Mouse (Mus musculus): ENCODE results near the gene Gngt2.

The Gngt2 gene

DNA sequence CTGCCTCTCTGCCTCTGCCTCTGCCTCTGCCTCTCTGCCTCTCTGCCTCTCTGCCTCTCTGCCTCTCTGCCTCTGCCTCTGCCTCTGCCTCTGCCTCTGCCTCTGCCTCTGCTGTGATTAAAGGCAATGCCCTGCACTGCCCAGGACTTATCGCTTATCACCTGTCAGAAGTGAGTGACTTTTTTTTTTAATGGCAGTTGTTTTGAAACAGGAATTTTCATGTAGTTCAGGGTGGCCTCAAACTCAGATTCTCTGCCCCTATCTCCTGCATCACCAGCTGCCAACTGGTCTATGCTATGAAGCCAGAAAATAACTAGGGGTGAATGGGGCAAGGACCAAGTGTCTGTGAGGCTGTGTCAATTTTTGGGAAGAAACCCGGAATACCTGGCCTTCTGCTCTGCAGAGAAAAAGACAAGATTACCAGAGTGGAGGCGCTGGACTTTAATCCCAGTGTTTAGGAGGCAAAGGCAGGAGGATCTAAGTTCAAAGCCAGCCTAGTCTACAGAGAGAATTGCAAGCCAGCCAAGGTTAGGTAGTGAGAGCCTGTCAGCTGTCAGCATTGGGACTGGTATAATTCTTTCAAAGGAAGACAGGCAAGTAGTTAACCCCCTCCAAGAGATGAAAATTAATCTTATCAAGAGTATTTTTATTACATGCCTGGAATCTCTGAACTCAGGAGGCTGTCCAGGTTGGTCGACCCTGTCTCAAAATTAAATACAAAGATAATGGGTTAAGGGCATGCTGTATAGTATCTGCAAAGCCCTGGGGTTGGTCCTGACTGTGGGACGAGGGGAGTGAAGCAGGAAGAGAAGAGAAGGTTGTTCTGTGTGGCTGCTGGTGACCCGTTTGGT is 10.5 kb upstream of the Gngt2 start:
- DNase-seq (ENCODE audit: low spot score), result no peak

DNA sequence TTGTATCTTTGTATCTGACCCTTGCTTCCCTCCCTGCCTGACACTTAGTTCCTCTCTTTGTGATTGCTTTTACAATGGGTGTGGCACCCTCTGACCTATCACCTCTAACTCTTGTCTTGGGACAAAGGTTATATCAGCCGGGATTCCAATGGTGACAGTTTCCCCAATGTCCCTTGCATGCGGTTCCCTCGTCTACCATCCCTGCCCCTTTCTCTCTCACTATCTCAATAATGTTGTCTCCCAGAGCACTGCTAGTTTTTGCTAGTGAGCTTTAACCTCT is 9.9 kb upstream of the Gngt2 start:
- no peak for DNase-seq (ENCODE audit: low spot score)

- peak; percentile 76 for DNase-seq (ENCODE audit: low spot score)
Measured at GRCm38 (mm10) chr11:95827464-95828085, 9.4 kb upstream of the Gngt2 start.

DNA sequence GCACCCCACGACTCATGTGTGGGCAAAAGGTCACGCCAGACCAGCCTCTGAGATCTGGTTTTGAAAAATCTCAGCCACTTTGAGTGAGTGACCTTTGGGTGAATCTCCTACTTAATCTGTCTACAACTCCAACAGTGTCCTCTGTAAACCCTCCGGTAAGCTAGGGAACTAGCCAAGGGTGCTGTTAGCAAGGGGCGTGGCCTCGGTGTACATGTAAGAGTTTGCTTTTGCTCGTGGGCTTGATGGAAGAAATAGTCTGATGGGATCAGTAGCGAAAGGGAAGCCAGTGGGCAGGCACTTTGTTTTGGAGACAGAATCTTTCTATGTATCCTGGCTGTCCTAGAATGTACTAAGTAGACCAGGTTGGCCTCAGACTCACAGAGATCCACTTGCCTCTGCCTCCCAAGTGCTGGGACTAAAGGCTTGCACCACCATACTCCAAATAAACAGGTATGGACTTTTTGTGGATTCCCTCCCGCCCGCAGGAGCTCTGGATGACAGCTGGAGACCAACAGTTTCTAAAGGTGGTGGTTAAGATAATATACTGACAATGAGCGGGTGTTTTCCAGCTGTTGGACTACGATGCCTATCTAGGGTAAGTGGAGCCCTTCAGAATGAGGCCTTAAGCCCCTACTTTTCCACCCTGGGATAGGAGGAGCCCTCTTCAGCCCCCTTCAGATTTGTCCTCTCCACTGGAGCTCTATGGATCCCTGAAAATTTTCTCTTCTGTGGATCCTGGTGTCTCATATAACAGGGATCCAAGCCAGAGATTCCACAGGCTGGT is 8.6 kb upstream of the Gngt2 start:
- no peak for DNase-seq (ENCODE audit: low spot score)

DNA sequence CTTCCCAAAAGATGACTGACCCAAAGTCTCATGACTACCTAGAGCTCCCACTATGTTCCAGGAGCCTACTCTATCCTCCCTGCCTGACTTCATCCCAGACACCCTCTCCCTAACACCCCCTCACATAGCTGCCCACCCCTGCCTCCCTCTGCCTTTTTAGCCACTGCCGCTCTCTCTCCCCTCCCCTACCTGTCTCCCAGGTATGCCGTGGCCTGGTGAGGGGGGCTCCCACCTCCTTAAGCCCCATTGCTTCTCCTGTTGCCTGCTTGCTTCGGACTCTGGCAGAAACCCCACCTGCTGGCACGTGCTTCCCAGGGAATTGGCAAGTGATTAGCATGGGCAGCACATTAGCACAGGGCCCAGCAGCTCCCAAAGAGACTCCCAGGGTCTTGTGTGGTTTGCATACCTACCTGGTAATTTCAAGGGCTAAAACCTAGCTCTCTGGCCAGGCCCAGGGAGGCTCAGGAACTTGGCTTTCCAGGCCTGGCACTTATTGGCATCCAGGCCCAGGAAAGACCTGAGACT is 7.4 kb upstream of the Gngt2 start:
- no peak for DNase-seq (ENCODE audit: low spot score)

DNA sequence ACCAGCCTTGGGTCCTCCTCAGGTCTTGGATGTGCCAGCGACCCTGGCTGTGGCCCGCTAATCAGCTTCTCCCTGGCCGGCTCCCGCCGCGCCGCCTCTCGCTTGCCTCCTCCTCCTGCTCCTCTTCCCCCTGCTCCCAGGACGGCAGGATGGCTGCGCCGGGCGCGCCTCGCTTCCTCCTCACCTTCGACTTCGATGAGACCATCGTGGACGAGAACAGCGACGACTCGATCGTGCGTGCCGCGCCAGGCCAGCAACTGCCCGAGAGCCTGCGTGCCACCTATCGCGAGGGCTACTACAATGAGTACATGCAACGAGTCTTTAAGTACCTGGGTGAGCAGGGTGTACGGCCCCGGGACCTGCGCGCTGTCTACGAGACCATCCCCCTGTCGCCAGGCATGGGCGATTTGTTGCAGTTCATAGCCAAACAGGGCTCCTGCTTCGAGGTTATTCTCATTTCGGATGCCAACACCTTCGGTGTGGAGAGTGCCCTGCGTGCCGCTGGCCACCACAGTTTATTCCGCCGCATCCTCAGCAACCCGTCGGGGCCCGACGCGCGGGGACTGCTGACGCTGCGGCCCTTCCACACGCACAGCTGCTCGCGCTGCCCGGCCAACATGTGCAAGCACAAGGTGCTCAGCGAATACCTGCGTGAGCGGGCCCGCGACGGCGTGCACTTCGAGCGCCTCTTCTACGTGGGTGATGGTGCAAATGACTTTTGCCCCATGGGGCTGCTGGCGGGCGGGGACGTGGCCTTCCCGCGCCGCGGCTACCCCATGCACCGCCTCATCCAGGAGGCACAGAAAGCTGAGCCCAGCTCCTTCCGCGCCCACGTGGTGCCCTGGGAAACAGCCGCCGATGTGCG is 6.4 kb upstream of the Gngt2 start:
- DNase-seq (ENCODE audit: low spot score), result no peak

DNA sequence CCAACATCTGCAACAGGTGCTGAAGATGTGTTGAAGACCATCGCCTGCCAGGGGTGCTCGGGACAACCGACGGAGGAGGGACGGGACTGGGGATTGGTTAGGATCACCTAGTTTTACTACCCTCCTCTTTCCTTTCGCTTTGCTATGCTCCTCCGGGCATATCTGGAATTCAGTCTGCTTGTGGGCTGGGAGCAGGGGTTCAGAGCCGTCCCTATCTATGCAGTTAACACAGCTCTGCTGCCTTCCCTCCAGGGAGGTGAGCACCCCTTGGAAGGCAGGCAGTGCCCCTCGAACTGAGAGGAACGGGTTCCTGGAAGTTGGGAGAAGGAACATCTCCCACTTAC is 5.8 kb upstream of the Gngt2 start:
- no peak for DNase-seq (ENCODE audit: low spot score)

DNA sequence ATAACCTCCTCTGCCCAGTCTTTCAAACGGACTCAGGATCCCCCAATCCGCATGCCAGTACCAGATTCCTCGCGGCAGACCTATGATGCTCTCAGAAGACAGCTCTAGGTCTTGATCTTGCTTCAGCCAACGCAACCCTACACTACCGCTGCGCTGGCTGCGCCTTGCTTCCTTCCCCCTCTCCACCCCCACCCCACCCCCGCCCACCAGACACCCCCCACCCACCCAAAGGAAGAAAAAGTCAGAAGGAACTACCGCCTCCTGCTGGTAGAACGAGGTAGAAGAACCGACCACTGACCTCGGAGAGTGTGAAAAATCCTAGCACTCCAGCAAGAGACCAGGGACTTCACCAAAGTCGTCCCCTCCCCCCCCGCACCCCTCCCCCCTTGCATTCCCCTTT is 5.4 kb upstream of the Gngt2 start:
- no peak for DNase-seq (ENCODE audit: low spot score)

GRCm38 (mm10) chr11:95832129-95833005 is 4.6 kb upstream of the Gngt2 start:
- no peak for DNase-seq (ENCODE audit: low spot score)

DNA sequence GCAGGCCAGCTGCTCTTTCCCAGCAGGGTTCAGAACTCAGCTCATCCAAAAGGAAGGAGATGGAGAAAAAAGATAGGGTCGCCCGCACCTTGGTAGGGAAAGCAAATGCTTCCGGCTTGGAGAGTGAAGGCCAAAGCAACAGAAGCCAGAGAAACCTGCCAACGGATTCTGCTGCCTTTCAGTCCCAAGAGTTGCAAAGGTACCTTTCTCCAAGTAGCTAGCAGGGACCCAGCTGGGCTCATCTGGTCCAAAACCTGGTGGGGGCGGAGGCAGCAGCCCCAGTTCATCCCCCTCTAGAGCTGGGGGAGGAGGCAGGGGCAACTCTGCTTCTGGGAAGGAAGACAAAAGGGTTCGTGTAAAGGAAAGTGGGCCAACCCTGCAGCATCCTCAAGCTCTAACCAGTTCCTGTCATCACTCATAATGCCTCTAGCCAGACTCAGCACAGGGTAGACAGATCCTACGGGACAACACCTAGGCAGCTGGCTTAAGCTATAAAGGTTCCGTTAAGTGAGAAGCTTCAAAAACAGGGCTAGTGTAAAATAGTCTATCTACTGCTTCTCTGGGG is 3.9 kb upstream of the Gngt2 start:
- no peak for DNase-seq (ENCODE audit: low spot score)

DNA sequence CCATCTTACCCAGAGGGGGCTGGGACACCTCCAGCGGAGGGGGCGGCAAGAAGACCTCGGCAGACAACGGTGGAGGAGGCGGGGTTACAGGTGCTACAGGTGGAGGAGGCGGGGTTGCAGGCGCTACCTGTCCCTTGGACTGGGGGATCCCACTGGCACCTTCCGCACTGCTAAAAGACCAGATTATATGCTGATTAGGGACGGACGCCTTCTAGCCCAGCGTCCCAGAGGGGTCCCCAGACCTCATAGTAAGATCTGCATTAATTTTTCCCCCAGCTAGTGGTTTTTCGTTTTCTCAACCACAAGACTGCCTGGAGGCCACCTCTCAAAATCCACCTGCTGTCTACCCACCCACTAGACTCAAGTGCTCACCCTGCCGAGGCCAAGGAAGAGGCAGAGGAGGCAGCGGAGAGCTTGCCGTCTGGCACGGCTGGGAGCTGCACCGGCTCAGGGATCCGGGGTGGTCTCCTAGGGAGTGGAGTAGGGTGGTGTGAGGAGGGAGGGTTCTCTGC is 3.3 kb upstream of the Gngt2 start:
- no peak for DNase-seq (ENCODE audit: low spot score)

GRCm38 (mm10) chr11:95834143-95834667 is 2.8 kb upstream of the Gngt2 start:
- no peak for DNase-seq (ENCODE audit: low spot score)

DNA sequence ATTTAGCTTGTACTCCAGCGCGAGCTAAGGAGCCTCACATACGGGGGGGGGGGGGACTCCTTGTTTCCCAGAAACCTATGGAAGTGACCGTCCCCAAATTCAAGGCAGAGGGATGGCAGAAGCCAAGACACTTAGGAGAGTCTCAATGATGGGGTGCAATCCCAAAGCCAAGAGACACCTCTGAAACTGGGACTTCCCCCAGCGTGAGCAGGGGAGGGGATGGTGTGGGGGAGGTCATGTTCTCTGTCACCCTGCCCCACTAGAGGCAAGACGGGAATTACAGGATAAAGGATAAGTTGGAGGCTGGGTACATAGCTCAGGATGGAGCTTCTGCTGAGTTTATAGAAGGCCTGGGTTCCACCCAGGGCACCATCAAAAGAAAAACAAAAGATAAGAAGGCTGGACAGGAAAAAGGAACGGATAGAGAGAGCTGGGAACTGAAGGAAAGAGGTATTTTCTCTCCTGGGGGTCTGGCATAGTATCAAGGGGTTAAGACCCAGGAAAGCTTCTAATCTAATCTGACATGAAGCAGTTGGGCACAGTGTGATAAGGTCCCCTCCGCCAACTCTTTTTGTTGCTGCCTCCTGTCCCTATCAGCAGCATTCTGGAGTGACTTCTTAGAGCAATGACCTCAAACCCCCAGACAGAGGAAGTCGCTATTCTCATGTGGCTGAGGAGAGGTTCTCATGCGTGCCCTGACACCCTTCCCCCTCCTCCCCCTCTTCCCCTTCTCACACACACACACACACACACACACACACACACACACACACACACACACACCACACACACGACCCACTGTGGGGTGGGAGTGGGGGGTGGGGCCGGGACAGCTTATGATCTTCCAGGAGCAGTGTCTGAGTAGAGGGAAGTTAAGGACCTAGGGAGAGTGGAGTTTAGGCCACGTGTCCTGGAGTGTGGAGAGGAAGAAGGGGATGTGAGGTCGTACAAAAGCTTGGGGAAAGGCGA is 2.0 kb upstream of the Gngt2 start:
- DNase-seq (ENCODE audit: low spot score), result peak; percentile 61

GRCm38 (mm10) chr11:95835832-95836231 is 1.2 kb upstream of the Gngt2 start:
- no peak for DNase-seq (ENCODE audit: low spot score)

- DNase-seq (ENCODE audit: low spot score), result no peak
Measured at GRCm38 (mm10) chr11:95836433-95836832, 583 bp upstream of the Gngt2 start.

GRCm38 (mm10) chr11:95838598-95838997 is 1.6 kb downstream of the Gngt2 start:
- no peak for DNase-seq (ENCODE audit: low spot score)

DNA sequence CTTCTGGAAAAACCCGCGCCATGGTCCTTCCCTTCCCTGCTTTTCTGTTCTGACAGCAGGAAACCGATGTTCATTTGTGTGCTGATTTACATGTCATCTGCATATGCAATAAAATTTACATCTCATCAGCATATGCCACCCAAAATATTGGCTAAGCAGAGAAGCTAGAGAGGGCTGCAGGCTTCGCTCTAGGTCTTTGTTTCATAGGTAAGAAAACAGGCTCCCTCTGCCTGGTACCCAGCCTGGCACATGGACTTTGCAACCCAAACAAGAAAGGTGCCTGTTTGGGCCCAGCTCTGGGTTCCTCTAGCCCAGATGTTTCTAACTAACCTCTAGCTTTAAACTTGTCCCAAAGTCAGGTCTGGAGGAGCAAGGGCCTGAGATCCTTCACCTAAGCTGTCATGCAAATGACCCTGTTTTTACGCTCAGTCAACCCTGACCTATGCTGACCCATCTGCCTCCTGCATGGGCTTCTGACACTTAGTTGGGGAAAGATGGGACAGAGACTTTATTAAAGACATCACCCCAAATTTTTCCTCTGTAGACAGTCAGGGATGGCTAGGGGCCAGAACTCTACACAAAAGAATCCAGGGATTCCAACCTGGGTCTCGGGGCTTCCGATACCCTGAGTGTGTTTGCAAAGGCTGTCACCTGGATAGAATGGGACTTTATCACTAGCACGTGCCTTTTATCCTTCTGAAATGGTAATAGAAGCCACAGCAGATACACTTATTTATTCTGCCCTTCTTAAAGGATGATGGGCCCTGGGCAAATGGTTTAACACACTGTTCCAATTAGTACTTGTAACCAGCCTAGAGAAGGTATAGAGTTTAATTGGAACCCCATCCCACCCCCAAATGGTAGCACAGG is 2.2 kb downstream of the Gngt2 start:
- DNase-seq (ENCODE audit: low spot score), result no peak
